Mouse (Mus musculus) left cerebral cortex, adult 8-10 months (tissue): ENCODE measurements around the gene Inhbc. TPM values are rescaled to one million over a fixed set of nuclear protein-coding genes. Genes with fewer than 3 reads are reported as not detected.

Source experiments
- DNase-seq, 2 experiments: peaks; one replicate each; pipeline ENCODE4 v3.0.0; 2022; ENCODE audit warnings: low spot score in 2 of 2
- total RNA-seq, 4 experiments: library from RNA; stranded (reverse); gene quantifications; 2 replicates each; pipeline ENCODE4 v1.2.4; 2022

Inhbc gene
- total RNA-seq, 4 experiments from 2014 or later, result not detected

- no peak for DNase-seq
These were observed 18.5 kb downstream of the Inhbc start for GRCm38 (mm10) chr10:127351719-127352118.

DNA sequence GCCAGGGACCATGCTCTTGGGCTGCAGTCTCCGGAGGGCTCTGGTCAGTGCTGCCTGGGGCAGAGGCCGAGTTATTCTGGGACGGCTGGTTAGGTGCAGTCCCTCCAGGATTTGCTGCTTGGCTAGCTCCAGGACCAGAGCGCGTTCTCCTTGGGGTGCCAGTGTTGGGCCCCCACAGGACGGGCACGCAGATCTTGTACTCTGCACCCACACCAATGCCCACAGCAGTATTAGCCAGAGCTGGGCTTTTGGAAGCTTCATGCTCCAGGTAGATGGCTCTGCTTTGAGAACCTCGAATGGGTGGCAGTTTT is 19.0 kb downstream of the Inhbc start:
- no peak for DNase-seq

GRCm38 (mm10) chr10:127350594-127351284 is 19.5 kb downstream of the Inhbc start:
- DNase-seq, result peak in 1 of 2 experiments; percentile 64

- DNase-seq, result no peak
These were observed 20.4 kb downstream of the Inhbc start for GRCm38 (mm10) chr10:127349810-127350209.

DNA sequence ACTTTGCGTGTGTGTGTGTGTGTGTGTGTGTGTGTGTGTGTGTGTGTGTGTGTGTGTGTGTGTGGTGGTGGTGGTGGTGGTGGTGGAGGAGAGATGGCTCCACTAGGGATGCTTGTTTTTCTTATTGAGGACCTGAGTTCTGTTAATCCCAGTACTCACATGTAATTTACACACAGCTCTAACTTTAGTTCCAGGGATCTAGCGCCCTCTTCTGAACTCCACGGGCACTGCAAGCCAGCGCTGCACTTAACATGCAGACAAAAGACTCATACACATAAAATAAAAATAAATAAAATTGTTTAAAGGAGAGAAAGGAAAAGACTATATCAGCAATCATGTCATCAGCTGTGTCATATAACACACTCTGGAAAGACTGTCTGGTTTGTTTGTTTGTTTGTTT is 21.3 kb downstream of the Inhbc start:
- DNase-seq, result no peak

- no peak for DNase-seq
These were observed 24.1 kb downstream of the Inhbc start for GRCm38 (mm10) chr10:127346173-127346572.

GRCm38 (mm10) chr10:127343029-127343428 is 27.2 kb downstream of the Inhbc start:
- DNase-seq, result no peak

DNA sequence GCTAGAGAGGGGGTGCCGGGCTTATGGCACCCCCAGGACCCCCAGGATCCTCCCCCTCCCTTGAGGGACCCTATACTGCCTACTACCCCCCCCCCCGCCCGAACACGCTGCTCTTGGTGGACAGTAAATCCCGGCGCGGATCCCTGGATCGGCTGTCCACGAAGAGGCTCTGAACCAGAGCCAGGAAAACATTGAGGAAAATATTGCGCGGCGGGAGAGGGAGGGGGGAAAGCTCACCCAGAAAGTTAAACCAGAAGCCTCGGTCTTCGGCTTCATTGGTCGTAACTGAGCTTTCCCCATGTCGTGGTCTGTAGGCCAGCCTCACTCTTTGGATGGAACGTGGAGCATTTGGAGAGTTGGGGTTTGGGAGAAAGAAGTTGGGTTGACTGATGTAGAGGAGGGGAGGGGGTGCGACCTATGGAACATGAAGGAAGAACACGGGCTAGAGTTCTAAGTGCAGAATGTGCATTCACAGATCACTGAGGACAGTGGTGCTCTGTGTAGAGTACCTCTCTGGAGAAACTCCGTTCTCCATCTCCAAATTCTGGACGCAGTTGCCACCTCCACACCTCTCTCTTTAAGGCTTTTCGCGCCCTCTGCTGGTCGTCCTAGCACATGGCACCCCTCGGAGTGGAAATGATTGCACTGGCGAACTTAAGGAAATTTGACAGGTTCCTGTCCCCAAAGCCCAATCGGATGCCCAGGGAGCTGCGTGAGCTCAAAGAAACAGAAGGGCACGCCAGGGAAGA is 28.2 kb downstream of the Inhbc start, which contains the start of gene Gli1:
TSS of gene Gli1 (minus strand) at position 84 of the 749 bp plus-strand sequence.
- DNase-seq, result no peak

- no peak for DNase-seq
These were observed 28.9 kb downstream of the Inhbc start for GRCm38 (mm10) chr10:127341360-127341690.

- no peak for DNase-seq
These were observed 29.5 kb downstream of the Inhbc start for GRCm38 (mm10) chr10:127340577-127341359.

DNA sequence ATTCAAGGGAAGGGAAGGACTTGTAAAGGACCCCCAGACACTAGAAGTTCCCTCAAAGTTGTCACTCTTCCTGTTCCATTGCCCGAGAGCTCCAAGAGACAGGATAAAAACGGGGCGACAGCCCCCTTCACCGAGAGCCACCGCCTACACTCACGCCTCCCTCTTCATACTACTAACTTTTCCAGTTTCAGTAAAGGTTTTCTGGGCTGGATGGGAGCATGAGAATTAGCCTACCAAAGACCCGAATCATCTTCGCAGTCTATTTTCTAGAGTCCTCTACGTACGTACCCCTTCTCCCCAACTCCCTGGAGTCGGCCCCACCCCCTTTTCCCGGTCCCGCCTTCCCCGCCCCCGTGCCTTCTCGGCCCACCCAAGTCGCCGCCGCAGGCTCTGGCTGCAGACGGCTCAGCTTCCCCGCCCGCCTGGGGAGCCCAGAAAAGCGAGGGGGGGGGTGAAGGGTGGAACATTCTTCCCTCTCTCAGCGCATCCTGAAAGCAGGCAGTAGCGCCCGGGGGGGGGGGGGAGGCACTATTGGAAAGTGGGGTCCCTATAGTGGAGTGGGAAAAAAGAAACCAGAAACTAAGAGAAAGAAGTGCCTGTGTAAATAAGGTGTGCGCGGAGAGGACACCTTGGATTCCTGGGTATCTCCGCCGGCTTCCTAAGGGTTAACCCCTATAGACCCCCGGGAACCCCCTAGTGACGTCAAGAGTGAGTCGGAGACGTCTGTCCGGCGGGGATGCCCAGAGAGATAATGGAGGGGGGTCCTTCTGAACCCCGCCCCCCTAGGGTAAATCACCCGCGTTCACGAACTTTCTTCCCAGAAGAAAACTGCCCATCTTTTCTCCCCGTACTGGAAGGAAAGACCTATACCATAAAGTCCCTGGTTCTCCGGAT is 30.3 kb downstream of the Inhbc start:
- no peak for DNase-seq

GRCm38 (mm10) chr10:127338930-127339682 is 31.1 kb downstream of the Inhbc start:
- DNase-seq, result peak in 1 of 2 experiments; percentile 75

GRCm38 (mm10) chr10:127337536-127338099 is 32.6 kb downstream of the Inhbc start:
- no peak for DNase-seq

DNA sequence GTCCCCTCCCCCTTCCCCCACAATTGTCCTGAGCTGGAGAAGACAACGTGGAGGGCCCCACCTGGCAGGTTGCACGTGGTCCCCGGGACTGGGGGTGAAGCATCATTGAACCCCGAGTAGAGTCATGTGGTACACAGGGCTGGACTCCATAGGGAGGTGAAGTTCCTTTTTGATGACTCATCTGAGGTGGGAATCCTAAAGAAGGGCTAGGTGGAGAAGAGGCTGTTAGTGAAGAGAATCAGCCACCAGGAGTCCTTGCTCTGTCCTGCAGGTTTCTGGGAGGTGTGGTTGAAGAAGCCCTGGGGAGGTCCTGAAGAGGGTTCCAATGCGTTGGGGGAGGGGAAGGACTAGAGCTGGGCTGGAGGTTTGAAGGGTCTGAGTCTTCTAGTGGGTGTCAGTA is 33.3 kb downstream of the Inhbc start:
- DNase-seq, result no peak

DNA sequence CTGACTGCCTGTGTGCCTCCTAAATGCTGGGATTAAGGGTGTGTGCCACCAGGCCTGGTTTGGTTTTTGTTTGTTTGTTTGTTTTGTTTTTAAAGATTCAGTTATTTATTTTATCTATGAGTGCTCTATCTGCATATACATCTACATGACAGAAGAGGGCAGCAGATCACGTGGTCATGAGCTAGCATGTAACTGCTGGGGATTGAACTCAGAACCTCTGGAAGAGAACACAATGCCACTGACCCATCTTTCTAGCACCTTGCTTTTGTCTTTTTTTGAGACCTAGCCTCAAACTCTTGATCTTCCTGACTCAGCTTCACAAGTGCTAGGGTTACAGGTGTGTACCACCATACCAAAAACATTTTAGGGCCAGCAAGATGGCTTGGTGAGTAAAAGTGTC is 35.0 kb downstream of the Inhbc start:
- no peak for DNase-seq

DNA sequence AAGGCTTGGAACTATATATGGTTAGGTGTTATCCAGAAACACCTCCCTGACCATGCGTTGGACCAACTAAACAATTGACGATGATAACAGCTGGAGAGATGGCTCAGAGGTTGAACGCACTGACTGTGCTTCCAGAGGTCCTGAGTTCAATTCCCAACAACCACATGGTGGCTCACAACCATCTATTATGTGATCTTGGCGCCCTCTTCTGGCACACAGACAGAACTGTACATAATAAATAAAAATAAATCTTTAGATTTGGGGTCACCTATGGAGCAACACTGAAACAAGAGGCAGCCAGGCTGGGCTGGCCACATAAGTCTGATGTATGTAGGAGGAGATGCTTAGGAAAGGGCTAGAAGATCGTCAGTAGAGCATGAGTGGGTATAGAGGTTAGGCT is 37.1 kb downstream of the Inhbc start:
- no peak for DNase-seq

DNA sequence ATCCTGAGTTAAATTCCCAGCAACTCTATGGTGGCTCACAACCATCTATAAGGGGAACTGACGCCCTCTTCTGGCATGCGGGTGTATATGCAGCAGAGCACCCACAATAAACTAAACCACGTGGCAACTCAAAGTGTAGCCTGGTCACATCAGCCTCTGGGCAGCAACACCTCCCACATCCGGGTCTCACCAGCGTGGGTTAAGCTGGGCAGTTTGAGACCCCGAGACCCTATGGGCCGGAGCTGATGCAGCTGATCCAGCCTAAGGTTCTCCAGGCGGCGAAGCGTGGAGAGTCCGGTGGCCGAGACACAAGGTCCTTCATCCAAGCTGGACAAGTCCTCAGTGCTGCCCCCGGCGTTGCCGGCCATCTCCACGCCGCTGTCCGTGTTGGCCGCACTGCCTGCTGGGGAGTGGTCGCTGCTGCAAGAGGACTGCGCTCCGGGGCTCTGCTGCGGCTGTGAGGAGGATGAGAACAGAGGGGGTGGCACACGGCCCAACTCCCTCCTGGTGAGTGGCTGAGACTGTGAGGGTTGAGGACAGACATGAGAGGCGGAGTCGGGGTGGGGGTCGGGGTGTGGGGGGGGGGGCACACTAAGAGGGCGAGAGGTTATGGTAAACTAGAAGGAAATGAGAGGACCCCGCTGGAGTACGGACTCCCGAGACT is 37.9 kb downstream of the Inhbc start:
- DNase-seq, result no peak

GRCm38 (mm10) chr10:127330212-127330611 is 40.0 kb downstream of the Inhbc start:
- no peak for DNase-seq

- DNase-seq, result no peak
These were observed 42.6 kb downstream of the Inhbc start for GRCm38 (mm10) chr10:127327461-127328145.
